Mouse (Mus musculus) bone marrow, adult 2 months (tissue): ENCODE results near the gene Sgpp2. TPM values are rescaled to one million over a fixed set of nuclear protein-coding genes. Genes with fewer than 3 reads are reported as not detected.
A peak's percentile ranks its signal among the peaks of the same experiment; 100 is the strongest.

ENCODE experiments used
- H3K27ac ChIP-seq: fragments of 200-500 bp; 2 replicates; pipeline ENCODE4 v1.5.1; 2012; ENCODE audit warnings: low read depth, mild to moderate bottlenecking, control low read depth, inconsistent platforms, low read length; ENCODE audit not compliant: control insufficient read depth, poor library complexity, insufficient read depth
- H3K4me1 ChIP-seq: fragments of 200-500 bp; 2 replicates; pipeline ENCODE4 v1.6.1; 2011; ENCODE audit warnings: low read length; ENCODE audit not compliant: control insufficient read depth, insufficient read depth
- H3K4me3 ChIP-seq: fragments of 200-500 bp; replicated peaks from 2 replicates; pipeline ENCODE3; 2011; ENCODE audit warnings: mild to moderate bottlenecking, low read depth, low read length, control low read depth; ENCODE audit not compliant: control insufficient read depth
- CTCF ChIP-seq: fragments of 200-500 bp; IDR thresholded peaks from 2 replicates; pipeline ENCODE4 v1.5.1; 2011; ENCODE audit warnings: low read length, control low read depth; ENCODE audit not compliant: control insufficient read depth, insufficient read depth
- POLR2A ChIP-seq: fragments of 200-500 bp; IDR thresholded peaks from 2 replicates; pipeline ENCODE4 v1.6.1; 2011; ENCODE audit warnings: low read depth, mild to moderate bottlenecking, control low read depth, low read length, borderline replicate concordance; ENCODE audit not compliant: control insufficient read depth
- WGBS: fragments of 180-500 bp; shearing (Covaris S2); methylation state at CpG from one replicate; pipeline ENCODE4 v1.1.7; 2018; 5-methylcytosine and 5-hydroxymethylcytosine counted together
- polyA plus RNA-seq: library from polyadenylated mRNA; stranded (reverse); fragments of >200 nt; gene quantifications from 2 replicates; pipeline ENCODE4 v1.2.4, GENCODE M21; 2011; ENCODE audit warnings: low replicate concordance; ENCODE audit not compliant: missing spikeins, insufficient read depth, insufficient read length

Gene Sgpp2
- polyA plus RNA-seq, 1 experiment, result 0.62 TPM

- 88% methylated on average over 9 of the region's 9 CpGs for WGBS
- Histone ChIP-seq H3K4me1 (no peaks in the 10 kb centered on the region), H3K4me3 (no peak overlapping the region), H3K27ac (no peak overlapping the region)
- TF ChIP-seq POLR2A (no peak), CTCF (no peak)
These were observed 107.2 kb downstream of the Sgpp2 start for GRCm38 (mm10) chr1:78417154-78417911.

DNA sequence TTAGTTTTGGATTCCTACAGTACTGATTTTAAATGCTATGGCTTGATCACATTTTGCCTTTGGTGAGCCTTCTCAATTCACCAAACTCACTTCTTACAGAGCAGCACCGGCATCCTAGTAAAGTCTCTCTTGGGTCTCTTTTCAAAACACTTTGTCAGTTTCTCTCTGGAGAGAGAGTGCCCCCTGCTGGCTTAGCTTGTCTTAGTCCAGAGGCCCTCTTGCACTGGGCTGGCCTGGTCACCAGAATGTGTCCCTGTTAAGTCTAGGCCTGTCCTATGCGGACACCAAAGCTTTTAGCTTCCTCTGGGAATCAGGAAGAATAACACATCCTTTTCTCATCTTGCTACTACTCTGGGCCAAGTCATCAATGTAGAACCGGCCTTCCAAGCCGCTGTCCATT lies 109.4 kb downstream of the Sgpp2 start:
- no peak overlapping the region for H3K27ac ChIP-seq
- TF ChIP-seq POLR2A, result no peak
- TF ChIP-seq CTCF, result peak; percentile 36; the same call in 1 of the 2 replicates
- 75% methylated on average over 4 of the region's 4 CpGs for WGBS
- H3K4me3 ChIP-seq, result no peak overlapping the region
- H3K4me1 ChIP-seq, result peaks cover 1% of the 10 kb centered on the region; the same call in 1 of the 2 replicates

- no peak overlapping the region for H3K27ac ChIP-seq
- 84% methylated on average over 6 of the region's 6 CpGs for WGBS
- peaks cover 1% of the 10 kb centered on the region; the same call in 1 of the 2 replicates for H3K4me1 ChIP-seq
- no peak overlapping the region for H3K4me3 ChIP-seq
- TF ChIP-seq POLR2A (no peak), CTCF (no peak)
These were observed 110.1 kb downstream of the Sgpp2 start for GRCm38 (mm10) chr1:78420271-78420670.

GRCm38 (mm10) chr1:78421749-78422148 lies 111.6 kb downstream of the Sgpp2 start:
- WGBS, result 85% methylated on average over 5 of the region's 5 CpGs
- Histone ChIP-seq H3K27ac (no peak overlapping the region), H3K4me3 (no peak overlapping the region), H3K4me1 (peaks cover 1% of the 10 kb centered on the region; the same call in 1 of the 2 replicates)
- TF ChIP-seq POLR2A (no peak), CTCF (no peak)

DNA sequence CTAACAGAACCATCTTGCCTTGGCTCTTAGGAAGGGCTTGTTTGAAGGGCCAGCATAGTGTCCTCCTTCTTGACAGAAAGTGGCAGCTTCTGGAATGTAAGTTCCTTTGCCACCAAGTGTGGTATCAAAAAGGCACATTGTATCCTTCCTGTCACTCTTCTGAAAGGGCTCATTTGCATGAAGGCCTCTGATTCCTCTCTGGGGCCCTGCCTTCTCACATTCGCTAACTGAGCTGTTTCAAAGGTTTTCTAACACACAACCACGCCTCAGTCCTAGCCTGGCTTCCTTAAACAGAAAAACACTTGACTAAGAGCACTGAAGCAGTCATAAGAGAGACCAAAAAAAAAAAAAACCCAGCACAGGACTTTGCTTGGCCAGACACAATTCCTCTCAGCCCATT lies 112.4 kb downstream of the Sgpp2 start:
- TF ChIP-seq POLR2A, result no peak
- no peak for TF ChIP-seq CTCF
- H3K4me1 ChIP-seq, result peaks cover 1% of the 10 kb centered on the region; the same call in 1 of the 2 replicates
- peak overlapping the region; percentile 65 for H3K27ac ChIP-seq
- 72% methylated on average over 2 of the region's 2 CpGs for WGBS
- H3K4me3 ChIP-seq, result no peak overlapping the region

DNA sequence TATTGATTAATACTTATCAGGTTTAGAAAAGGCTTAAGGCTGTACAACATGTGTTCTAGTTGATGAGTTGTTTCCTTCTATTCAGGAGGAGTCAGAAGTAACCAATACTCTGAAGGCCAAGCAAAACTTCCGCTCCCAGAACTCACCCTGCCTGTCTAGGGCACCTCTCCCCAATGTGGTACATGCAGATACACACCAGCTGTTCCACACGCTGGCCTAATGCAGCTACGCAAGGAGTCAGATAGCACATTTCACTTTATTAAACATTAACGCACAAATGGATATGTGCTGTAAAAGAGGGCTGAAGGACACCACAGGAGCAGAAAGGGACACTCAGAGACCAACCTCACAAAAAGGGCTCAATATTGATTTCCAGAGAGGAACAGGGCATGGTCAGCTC lies 114.7 kb downstream of the Sgpp2 start:
- TF ChIP-seq CTCF (no peak), POLR2A (no peak)
- Histone ChIP-seq H3K4me1 (peaks cover 1% of the 10 kb centered on the region; the same call in 1 of the 2 replicates), H3K27ac (no peak overlapping the region), H3K4me3 (no peak overlapping the region)
- 88% methylated on average over 4 of the region's 4 CpGs for WGBS

DNA sequence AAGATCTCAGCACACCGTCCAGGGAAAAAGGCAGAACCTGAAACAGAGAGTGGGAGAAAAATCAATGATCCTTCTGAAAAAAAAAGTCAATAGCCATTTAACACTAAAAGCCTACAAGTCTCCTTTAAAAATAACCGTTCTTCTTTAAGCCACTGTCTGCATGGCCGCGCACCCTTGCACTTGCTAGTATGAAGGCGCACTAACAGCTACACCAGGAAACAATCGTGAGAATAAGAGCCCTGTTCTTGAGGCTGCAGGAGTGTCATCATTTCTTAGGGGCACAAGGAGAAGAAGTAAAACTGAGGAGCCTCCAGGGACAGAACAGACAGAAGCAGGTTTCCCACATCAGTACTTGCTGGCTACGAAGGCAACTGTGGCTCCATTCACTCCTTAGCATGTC lies 115.2 kb downstream of the Sgpp2 start:
- Histone ChIP-seq H3K27ac (no peak overlapping the region), H3K4me1 (peaks cover 1% of the 10 kb centered on the region; the same call in 1 of the 2 replicates), H3K4me3 (no peak overlapping the region)
- no peak for TF ChIP-seq CTCF
- TF ChIP-seq POLR2A, result no peak
- WGBS, result 90% methylated on average over 7 of the region's 7 CpGs

- H3K4me3 ChIP-seq, result no peak overlapping the region
- 85% methylated on average over 7 of the region's 7 CpGs for WGBS
- no peak overlapping the region for H3K27ac ChIP-seq
- peaks cover 1% of the 10 kb centered on the region; the same call in 1 of the 2 replicates for H3K4me1 ChIP-seq
- TF ChIP-seq POLR2A (no peak), CTCF (no peak)
These were observed 115.9 kb downstream of the Sgpp2 start for GRCm38 (mm10) chr1:78425793-78426700.
